Mouse (Mus musculus): Measurements from ENCODE around the gene Wsb2.

Wsb2 gene

DNA sequence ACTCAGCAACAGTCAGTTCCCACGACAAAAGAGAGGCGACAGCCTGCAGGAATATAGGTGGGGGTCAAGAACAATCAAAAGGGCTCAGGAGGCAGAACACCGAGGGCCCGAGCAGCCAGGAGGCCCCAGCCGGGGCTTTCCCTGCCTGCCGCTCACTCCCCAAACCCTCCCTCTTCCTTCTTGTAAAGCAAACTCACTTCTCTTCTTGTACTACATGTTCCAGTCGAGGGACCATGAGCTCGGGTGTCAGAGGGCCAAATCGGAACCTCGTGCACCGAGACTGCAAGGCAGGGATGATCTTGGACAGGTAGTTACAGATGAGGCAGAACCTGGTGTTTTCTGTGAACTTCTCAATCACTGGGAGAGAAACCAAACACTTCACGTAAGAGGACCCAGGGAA lies 26.1 kb downstream of the Wsb2 start:
- in situ Hi-C loops (cut with MboI, MseI): no loop called here

DNA sequence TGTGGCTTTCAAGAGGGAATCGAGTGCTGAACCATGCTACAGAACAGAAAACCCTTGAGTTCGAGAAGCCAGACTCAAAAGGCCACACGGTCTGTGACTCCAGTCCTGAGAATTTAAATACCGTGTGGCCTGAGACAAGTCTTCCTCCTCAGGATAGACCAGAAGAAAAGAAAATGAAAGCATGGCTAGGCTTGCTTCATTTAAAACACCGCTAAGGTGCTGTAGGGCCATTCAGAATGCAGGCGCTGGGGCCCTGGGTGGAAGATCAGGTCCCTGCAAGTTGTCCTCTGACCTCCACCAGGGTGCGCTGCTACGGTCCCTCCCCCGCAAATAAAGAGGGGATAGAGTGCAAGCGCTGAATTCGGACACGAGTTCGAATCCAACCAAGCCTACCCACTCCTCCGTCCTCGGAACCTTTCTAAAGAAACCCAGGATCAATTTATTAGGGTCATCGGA lies 31.2 kb downstream of the Wsb2 start:
- in situ Hi-C loops (cut with MboI, MseI): no loop called here

DNA sequence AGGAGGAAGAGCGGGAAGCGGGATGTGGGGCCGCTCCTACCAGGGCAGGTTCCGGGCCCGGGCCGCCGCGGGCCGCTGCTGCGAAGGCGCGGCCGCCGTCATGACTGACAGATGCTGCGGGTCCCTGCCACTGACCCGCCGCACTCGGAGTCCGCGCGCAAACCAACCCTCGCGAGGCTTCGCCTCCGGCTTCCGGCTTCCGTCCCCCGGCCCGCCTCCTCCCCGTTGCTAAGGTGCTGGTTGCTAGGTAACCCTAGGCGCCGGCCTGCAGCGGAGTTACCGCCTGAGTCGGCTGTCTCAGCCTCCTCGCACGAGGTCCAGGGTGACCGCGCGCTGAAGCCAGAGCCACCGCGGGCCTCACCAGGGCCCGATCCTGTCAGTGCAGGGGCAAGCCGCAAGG lies 31.8 kb downstream of the Wsb2 start, which contains the start of gene Rfc5:
Gene Rfc5 (minus strand): TSS at position 171 of the 400 bp plus-strand sequence.
- in situ Hi-C loops (cut with MboI, MseI): no loop called here

DNA sequence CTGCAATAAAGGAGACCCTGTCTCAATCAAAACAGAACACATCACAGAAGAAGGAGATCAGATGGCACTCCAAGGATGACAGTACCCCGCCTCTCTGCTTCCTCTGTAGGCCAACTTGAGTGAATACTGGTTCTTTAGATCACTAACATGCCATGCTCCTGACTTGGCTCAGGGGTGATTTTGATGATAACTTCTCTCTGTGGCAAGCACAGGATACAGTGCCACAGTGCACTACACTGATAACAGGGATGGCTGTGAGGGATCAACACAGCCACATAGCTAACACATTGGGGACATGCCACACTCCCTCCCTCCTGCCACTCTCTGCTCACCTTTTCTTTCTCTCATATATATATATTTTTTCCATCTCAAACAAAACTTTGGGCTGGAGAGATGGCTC lies 33.8 kb downstream of the Wsb2 start:
- in situ Hi-C loops (cut with MboI, MseI): loop anchor here in 1 of 2 experiments (10.0 kb wide), 1 partner anchor 266 kb away; the partner anchor contains the start of gene Taok3

DNA sequence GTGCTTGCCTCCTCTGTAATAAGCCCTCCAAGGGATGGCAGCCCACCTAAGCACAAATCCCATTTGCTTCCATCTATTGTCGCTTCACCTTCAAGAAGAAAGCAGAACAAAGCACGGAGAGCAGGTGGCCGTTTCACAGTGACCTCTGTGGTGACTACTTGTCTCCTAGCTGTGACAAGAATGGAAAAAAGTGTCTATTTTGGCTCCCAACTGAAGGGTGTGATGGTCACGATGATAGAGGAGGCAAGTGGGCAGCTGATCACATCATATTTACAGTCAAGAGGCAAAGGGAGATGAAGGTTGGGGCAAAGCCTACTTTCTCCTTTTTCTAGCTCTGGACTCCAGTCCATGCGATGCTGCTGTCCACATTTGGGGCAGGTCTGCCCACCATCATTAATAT lies 38.7 kb downstream of the Wsb2 start:
- in situ Hi-C loops (cut with MboI, MseI): loop anchor here in 1 of 2 experiments (10.0 kb wide), 1 partner anchor 271 kb away; the partner anchor contains the start of gene Taok3

DNA sequence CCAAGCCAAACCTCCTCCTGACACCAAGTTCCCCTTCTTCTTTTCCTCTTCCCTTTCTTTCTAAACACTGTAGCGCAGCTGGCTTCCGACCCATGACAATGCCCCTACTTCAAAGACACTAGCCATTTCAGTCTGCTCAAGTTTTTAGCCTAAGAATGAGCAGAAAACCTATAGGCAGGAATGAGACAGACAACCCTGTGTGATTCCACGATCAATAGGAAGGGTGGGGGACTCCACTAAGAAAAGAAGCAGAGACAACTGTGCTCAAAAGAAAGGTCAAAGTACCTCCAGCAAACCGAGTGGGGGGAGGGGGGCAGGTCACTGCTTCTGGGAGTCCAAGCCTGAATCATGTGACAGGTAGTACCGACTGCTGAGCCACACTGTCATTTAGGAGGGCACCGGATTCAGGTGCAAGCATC lies 39.5 kb downstream of the Wsb2 start:
- in situ Hi-C loops (cut with MboI, MseI): loop anchor here in 1 of 2 experiments (10.0 kb wide), 1 partner anchor 272 kb away; the partner anchor contains the start of gene Taok3

DNA sequence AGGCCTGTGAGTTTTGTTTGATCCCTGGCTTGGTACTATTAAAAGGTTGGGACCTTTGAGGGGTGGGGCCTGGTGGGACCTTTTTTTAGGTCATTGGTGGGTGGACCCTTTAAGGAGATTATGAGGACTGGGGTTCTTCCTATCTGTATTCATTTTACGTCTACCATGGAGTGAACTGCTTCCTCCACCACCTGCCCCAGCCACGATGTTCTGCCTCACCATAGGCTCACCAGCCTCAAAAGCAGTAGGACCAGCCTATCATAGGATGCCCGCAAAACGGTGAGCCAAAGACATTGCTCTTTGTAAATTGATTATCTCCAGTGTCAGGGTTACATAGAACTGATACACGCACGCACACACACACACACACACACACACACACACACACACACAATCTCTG lies 40.3 kb downstream of the Wsb2 start:
- in situ Hi-C loops (cut with MboI, MseI): loop anchor here in 1 of 2 experiments (10.0 kb wide), 1 partner anchor 273 kb away; the partner anchor contains the start of gene Taok3

DNA sequence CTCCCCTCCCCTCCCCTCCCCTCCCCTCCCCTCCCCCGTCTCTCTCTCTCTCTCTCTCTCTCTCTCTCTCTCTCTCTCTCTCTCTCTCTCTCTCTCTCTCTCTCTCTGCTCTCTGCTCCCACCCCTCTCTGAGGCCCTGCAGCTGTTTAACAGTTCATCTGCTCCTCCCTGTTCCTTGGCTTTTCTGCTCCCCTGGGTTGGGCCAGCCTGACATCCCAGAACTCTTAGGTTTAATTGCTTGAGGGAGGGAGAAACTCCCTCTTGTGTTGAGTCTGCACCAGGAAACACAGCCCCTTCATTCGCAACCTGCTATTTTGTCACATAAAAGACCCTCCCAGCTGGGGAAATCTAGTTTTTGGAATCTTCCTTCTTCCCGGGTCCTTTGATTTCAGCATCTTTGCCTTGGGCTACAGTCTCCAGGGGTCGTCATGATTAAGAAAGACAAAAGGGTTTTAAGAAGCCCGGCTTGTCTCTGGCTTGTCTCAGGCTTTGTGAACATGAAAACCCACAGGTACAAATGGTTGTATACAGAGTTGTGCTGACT lies 41.0 kb downstream of the Wsb2 start:
- in situ Hi-C loops (cut with MboI, MseI): loop anchor here in 1 of 2 experiments (10.0 kb wide), 1 partner anchor 273 kb away; the partner anchor contains the start of gene Taok3

DNA sequence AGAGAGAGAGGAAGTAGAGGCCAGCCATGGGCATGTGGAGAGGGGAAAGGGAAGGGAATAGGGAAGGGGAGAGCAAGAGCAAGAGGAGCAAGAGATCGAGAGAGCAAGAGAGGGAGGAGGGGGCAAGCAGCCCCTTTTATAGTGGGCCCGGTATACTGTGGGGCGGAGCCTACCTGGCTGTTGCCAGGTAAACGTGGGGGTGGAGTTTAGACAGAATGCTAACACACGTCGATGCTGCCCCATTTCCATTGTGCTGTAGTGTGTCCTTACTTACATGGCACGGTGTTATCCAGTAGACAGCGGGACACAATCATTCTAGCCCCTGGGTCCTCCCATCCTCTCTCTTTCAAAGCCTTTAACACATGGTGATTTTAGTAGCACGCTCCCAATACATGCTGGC lies 42.2 kb downstream of the Wsb2 start:
- in situ Hi-C loops (cut with MboI, MseI): loop anchor here in 1 of 2 experiments (10.0 kb wide), 1 partner anchor 274 kb away; the partner anchor contains the start of gene Taok3

DNA sequence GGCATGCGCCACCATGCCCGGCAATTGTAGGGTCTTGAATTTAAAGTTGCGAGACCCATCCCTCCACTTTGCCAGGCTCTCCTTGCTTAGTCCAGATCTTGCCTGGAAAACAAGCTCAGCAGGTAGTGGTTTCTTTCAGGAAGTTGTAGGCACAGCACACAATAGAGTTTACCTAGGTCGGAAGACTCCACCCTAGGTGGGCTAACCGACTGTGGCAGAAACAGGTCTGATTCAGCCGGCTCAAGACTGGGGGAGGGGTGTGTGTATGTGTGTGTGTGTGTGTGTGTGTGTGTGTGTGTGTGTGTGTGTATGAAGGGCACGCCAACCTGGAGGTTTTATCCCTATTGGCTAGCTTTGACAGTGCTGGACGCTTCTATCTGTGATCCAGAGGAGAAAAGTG lies 46.5 kb downstream of the Wsb2 start:
- in situ Hi-C loops (cut with MboI, MseI): no loop called here

DNA sequence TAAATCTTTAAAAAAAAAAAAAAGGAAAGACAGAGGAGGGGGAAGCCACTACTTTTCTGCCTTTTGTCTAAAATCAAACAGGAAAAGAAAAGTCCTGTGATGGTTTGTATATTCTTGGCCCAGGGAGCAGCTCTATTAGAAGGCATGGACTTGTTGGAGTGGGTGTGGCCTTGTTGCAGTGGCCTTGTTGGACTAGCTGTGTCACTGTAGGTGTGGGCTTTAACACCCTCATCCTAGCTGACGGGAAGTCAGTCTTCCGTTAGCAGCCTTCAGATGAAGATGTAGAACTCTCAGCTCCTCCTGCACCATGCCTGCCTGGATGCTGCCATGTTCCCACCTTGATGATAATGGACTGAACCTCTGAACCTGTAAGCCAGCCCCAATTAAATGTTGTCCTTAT lies 47.6 kb downstream of the Wsb2 start:
- in situ Hi-C loops (cut with MboI, MseI): loop anchor here in 1 of 2 experiments (5.0 kb wide), 1 partner anchor 97 kb away; no protein-coding TSS in a partner anchor

DNA sequence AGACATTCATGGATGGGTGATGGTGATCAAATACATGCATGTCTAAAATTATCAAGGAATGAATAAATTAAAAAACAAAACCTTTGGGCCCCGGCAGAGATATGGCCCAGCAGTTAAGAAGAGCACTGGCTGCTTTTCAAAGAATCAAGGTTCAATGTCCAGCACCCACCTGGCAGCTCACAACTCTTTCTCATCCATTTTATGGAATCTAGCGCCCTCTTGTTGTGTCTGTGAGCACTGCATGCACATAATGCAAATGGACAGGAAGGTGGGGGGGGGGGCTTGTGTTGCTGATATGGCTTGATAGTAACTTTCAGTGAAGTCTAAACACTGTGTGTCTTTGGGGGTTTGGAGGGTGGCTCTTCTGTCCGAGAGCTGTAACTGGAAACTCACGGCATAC lies 51.1 kb downstream of the Wsb2 start:
- in situ Hi-C loops (cut with MboI, MseI): loop anchor here in 1 of 2 experiments (5.0 kb wide), 1 partner anchor 101 kb away; no protein-coding TSS in a partner anchor

DNA sequence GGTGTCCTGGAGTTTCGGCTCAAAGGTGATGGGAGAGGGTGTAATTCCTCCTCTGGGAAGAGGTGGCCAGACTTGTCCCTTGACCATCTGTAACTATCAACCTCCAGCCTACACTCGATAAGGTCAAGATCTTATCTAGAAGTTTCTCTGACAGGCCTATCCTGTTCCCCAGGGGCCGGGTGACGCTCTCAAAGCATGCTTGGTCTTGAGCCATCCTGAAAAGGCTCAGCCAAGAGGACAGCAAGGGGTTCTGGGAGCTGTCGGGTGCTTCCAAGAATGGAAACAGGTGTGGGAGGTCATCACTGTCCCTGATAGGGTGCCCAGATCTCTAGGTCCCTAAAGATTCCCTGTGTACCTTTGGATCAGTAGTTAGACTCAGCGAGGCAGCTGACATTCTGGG lies 52.3 kb downstream of the Wsb2 start:
- in situ Hi-C loops (cut with MboI, MseI): loop anchor here in 1 of 2 experiments (5.0 kb wide), 1 partner anchor 102 kb away; no protein-coding TSS in a partner anchor

DNA sequence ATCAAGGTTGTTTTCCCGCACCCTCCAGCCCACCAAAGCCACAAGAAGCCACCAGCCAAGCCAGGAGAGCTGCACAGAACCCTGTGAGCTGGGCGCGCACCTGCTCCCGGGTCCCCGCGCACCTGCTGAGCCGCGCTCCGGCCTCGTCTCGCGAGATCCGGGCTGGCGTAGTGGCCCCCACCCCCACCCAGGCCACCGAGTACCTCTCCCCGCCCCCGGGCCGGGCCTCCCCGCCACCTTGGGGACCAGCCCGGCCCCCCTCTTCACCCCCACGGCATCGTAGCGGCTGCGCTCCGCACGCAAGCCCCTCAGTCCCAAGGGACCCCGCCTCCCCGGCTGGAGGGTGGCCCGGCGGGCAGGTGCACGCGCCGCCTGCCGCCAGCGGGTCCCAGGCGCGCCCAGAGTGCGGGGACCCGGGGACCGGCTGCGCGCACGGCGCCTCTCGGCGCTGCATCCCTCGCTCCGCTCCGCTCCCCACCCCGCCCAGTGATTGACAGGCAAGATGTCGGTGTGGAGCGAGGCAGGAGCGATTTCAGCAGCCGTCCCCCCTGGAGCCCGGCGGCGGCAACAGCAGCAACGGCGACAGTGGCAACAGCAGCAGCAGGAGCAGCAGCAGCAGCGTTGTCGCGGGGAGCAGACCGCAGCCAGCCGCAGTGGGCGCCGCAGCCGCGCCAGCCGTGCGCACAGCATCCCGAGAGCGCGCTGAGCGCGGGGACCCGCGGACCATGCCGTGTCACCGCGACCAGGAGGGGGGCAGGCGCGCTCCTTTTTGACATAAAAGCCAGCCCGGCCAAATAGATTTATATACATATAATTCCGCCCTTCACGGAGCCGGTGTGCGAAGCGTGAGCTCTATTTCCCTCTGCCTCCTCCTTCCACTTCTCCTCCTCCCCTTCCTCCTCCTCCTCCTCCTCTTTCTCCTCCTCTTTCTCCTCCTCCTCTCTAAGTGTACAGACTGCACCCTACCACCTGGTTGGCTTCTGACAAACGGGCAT lies 56.7 kb downstream of the Wsb2 start, which contains the start of gene Ksr2:
Gene Ksr2 (plus strand): TSS at position 494 of the 995 bp plus-strand sequence.
- in situ Hi-C loops (cut with MboI, MseI): loop anchor here in 1 of 2 experiments (5.0 kb wide), 1 partner anchor 52 kb away; no protein-coding TSS in a partner anchor

DNA sequence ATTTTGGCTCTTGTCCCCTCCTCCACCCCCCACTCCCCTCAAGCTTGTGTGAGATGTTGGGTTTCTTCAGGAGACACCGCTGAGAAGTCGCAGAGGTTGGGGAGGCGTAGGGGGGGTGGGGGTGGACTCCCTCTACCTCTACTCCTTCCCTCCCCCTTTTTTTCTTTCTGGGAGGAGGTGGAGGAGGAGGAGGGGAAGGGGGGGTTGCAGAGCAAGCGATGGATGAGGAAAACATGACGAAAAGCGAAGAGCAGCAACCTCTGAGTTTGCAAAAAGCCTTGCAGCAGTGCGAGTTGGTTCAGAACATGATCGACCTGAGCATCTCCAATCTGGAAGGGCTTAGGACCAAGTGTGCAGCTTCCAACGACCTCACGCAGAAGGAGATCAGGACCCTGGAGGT lies 57.5 kb downstream of the Wsb2 start:
- in situ Hi-C loops (cut with MboI, MseI): loop anchor here in 1 of 2 experiments (5.0 kb wide), 1 partner anchor 52 kb away; no protein-coding TSS in a partner anchor

DNA sequence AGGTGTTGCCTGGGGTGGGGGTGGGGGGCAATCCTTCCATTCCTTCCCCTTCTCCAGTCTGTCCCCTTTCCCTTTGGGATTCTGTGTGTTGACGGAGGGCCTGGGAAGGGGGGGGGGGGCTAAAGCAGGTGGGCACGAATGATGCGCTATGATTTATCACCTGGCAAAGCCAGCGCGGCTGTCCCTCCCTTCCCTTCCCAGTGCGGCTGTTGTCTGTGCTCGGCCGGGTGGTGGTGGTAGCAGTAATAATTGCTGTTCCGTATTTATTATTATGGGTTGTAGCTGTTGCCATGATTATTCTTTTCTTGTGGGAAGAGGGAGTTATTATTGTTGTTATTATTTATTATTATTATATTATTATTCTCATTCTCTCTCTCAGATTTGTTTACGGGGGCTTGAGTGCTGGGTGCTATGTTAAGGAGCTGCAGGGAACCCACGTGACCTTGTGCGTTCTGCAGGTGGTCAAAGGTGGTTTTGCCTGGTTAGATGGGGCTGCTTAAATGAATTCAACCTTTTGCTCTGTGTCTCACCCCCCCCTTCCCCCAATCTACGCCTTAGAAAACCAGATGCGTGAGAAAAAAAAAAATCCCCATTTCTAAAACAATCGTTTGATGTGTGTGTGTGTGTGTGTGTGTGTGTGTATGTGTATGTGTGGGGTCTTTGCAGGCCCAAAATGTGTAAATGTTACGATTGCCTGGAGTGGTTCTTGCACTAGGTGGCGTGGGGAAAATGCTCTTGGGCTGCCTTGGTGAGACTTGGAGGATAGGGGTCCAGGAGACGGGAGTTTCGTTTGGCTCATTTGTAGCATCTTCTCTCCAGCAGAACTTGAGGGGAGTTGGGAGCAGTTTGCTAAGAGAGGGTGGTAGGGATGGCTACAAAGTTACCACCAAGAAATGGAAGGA lies 58.2 kb downstream of the Wsb2 start:
- in situ Hi-C loops (cut with MboI, MseI): no loop called here

DNA sequence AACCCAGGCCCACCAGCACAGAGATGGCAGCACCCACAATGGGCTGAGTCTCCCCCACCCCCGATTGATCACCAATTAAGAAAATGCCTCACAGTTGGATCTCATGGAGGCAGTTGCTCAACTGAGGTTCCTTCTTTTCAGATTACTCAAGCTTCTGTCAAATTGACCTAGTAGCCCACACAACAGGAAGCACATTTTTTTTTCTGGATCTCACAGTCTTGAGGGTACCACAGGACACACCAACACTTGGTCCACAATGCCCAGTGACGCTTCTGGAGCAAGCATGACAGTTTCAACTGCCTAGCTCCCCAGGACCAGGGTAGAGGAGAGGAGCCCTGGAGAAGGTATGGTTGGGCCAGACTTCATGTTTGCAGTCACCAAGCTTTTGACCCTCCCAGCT lies 60.3 kb downstream of the Wsb2 start:
- in situ Hi-C loops (cut with MboI, MseI): no loop called here

Data from T-helper 17 cell (primary cell).